Mouse (Mus musculus) retina, embryonic 14.5 days (tissue): ENCODE measurements around the gene Retreg3.
"Not testable (repeated sequence)": the region's sequence is repeated elsewhere in the genome, so short reads cannot be mapped to it uniquely, and the experiment has no call there.

Experiments used
- DNase-seq: peaks from one replicate; pipeline ENCODE4 v3.0.0-alpha.2; 2015; ENCODE audit warnings: low spot score

Retreg3 gene

GRCm38 (mm10) chr11:101119761-101120544 is at the start of gene Retreg3, which contains the start of gene Tubg1:
Retreg3 (minus strand) TSS chr11:101119893.
Tubg1 (plus strand) TSS chr11:101119938.
- DNase-seq: peak; percentile 100

DNA sequence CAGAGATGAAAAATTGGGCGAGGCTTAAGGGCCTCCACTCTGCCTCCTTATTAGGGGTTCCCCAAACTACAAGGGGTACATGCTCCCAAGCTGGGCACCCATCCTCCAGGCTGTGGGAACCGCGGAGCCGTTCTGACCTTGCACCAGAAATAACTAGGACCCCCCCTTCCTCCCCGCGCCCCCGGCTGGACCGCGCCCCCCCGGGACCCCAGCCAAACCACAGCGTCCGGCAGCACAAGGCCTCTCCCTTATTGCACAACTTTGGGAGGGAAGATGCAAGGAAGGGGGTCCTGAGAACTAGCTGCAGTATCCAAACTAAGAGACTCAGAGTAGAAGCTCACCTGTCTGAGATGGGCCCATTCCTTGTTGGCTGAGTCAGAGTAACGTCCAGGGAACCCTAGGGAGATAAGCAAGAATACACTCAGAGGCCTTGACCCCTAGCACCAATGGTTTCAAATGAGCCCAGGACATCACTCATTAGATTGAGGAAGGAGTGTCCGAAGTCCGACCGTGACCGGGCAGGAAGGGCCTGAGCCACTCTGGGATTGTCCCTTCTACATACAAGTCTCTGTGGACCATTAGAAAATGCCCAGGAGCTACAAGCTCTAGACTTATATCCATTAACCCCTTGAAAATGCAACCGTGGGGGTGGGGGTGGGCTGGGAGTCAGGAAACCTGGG is 48.7 kb upstream of the Retreg3 start:
- DNase-seq: no peak

DNA sequence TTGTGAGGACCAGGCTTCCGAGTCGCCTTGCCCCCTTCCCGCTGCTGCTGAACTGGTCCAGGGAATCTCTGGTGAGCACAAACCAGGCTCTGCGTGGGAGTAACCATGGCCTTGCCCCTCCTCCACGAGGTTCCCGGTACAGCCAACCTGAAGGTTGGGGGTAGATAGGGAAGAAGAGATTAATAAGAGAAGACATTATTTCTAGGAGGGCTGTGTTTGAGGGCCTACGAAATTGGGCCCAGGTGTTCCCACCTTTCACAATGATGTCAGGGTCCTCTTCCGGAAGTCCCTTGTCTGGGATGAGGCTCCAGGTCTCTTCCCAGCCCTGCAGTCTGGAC is 48.2 kb upstream of the Retreg3 start:
- DNase-seq: no peak

DNA sequence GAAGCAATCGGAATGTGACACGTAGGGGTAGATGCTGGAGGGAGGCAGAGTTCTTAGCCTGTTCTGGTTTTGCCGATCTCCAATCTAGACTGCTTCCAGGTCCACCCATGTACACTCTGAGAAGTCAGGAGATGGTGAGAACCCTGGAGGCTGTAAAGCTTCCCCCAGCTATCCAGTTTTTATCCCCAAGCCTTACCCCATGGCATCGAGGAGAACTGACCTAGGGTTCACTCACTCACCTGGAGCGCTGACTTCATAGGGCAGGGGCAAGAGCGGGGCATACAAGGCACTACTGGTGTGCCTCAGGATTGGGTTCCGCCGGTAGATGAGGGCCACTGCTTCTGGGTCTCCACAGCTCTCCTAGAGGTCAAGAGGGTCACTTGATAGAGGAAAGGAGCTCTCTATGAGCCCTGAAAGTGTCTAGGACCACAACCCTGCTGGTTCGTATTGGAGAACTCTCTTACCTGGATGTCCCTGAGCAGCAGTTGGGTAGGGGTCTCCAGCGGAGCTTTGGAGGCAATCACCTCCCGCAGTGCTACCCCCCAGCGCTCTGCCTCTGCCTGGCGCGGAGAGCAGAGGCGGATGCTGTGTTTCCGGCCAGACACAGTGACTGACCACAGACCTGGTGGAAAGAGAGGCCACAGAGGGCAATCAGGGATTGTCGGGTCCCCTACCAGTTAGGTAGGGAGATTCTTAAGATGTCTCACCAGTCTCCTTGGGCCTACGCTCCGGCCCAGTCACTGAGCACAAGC is 47.7 kb upstream of the Retreg3 start:
- DNase-seq: no peak

DNA sequence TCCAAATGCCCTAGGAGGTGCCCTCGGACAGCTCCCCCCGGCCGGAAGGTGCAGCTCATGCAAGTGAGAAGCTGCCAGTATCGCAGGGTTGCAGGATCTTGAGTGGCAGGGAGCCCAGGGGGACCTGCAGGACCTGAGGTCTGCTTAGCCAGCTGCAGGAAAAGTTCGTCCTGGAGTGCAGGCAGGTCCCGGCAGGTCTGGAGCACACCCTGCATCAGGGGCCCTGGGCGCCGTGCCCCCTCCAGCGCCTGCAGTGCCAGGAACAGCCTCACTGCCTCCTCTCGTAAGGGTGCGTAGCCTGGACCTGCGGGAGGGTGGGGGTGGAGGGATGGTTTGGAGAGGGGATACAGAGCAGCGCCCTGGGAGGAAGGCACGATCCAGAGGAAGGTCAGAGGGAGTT is 46.7 kb upstream of the Retreg3 start:
- no peak for DNase-seq

- no peak for DNase-seq
These were observed 45.2 kb upstream of the Retreg3 start for GRCm38 (mm10) chr11:101164677-101165580.

GRCm38 (mm10) chr11:101164351-101164665 is 44.6 kb upstream of the Retreg3 start:
- DNase-seq: no peak

- no peak for DNase-seq
These were observed 44.0 kb upstream of the Retreg3 start for GRCm38 (mm10) chr11:101163476-101164350.

- no peak for DNase-seq
These were observed 43.1 kb upstream of the Retreg3 start for GRCm38 (mm10) chr11:101162772-101163171.

DNA sequence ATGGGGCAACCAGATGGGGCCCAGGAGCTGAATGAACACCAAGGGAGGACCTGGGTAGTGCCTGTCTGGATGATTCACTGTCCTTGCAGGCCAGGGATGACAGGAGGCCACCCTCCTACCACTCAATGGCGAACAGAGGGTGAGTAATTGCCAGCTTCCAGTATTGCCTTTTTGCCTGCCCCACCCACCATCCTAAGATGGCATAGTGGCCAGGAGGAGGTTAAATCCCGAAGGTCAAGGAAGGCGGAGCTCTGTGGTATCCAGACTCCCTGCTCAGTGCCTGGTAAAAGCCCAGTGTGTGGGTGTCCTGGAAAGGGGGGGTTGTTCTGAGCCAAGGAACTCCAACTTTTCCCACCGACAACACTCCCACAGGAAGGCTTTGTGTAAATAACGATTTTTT is 42.6 kb upstream of the Retreg3 start:
- DNase-seq: no peak

DNA sequence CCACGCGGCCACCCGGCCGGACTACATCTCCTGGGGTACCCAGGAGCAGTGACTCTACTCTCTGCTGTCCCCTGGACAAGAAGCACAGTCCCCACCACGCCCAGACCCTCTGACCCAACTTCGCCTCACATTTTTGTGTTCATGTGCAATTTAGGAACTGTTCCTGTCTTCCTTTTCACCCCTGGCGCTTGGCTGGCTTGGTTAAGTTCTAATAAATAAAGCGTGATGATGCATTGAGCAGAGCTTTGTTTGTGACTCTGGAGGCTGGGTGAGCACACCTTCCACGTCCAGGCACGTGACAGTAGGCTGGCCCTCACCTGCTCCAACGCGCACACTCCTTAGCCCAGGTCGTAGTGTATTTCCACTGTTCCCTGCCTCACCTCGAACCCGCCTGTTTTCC is 41.9 kb upstream of the Retreg3 start:
- DNase-seq: no peak

DNA sequence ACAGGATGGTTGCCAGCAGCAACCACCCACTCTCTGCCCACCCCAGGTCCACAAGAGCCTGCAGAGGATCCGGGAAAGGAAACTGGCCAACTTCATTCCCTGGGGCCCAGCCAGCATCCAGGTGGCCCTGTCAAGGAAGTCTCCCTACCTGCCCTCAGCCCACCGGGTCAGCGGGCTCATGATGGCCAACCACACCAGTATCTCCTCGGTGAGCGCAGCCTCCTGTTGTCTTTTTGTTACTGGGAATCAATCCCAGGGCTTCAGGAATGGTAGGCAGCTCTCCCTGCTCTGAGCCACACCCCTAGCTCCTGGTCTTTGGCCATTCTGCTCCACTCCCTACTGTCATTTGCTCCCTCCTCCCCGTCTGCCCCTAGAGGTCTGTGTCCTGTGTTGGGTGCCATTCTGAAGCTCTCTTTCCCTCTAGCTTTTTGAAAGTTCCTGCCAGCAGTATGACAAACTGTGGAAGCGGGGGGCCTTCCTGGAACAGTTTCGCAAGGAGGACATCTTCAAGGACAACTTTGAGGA is 41.4 kb upstream of the Retreg3 start:
- DNase-seq: not testable (repeated sequence)

- DNase-seq: not testable (repeated sequence)
These were observed 40.5 kb upstream of the Retreg3 start for GRCm38 (mm10) chr11:101160151-101160550.

DNA sequence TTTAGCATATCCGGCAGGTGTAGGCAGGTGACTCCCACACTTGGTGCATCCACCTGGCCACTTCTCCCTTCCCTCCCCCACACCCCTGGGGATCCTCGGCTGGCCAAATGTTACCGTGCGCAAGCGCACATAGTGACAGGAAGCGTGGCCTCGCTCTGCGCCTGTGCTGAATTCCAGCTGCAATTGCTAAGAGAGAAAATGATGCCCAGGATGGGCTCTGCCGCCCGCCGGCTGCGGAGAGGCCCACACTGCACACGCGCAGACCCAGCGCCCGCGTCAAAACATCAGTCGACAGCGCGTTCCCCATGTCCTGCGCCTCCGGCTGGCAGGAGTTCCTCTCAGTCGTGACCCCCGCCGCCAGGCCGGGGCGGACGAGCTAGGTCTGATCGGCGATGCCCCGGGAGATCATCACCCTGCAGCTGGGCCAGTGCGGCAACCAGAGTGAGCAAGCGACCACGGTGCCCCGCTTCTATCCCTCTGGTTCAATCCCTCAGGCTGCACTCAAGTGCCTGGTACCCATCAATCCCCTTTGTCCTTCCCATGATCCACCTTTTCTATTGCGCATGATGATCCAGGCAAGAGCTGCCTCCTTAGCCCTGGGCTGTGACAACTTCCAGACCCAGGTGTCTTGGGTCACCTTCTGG is 36.2 kb upstream of the Retreg3 start, which contains the start of gene Tubg2:
Gene Tubg2, plus strand, starts transcription at position 180 of the 644 bp plus-strand sequence.
- peak; percentile 80 for DNase-seq

- no peak for DNase-seq
These were observed 35.5 kb upstream of the Retreg3 start for GRCm38 (mm10) chr11:101155151-101155550.

DNA sequence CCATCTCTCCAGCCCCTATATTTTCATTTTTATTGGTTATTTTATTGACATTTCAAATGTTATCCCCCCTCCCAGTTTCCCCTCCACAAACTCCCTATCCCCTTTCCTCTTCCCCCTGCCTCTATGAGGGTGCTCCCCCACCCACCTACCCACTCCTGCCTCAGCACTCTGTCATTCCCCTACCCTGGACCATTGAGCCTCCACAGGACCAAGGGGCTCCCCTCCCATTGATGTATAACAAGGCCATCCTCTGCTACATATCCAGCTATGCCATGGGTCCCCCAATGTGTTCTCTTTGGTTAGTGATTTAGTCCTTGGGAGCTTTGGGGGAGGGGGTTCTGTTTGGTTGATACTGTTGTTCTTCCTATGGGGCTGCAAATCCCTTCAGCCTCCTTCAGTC is 35.0 kb upstream of the Retreg3 start:
- no peak for DNase-seq

- DNase-seq: no peak
These were observed 33.1 kb upstream of the Retreg3 start for GRCm38 (mm10) chr11:101152825-101153224.

DNA sequence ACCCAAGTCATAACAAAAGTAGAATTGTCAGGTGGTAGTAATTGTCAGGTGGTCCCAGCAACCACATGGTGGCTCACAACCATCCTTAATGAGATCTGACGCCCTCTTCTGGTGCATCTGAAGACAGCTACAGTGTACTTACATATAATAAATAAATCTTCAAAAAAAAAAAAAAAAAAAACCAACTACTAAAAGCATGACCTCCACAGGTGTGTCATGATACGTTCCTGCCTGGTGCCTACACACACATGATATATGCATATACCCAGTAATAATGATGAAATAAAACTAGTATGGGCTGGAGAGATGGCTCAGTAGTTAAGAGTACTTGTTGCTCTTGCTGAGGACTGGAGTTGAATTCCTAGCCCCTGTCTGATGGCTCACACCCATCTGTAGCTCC is 31.4 kb upstream of the Retreg3 start:
- DNase-seq: no peak

DNA sequence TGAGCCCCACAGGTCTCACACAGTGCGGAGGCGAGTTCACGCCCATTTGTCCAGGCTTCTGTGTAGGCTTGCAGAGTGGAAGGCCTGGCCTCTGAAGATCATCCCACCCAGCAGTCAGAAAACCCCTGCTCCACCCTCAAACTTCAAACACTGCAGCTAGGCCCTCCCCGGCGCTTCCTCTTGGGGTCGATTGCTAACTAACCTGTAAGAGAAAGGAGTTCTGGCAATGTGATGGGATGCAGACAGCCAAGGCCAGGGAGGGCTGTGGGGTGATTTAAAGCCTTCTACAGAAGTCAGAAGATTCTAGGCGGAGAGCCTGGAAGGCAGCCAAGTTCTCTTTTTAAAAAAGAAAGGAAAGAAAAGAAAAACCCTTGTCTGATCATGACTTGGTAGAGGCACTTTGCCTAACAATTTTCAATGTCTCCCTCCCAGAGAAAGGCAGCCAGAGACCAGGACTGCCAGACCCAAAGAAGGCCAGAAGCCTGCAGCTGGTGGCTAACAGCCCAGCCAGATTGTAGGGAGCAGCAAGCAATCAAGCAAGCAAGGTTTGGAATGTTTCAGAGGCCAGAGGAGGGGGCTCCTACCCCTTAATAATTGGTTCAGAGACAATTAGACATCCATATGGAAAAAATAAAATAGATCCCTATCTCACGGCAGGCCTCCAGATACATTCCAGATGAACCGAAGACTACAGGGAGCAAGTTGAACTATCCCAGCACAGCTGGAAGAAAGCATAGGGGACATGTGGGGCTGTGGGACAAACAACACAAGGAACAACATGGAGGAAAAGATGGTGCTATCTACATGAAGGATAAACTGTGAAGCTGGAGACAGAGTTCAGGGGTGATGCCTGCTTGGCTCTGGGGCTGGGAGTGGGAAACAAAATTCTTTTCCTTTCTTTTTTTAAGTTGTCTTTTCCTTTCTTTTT is 29.7 kb upstream of the Retreg3 start:
- no peak for DNase-seq
